Mouse (Mus musculus): ENCODE data around the gene Ifih1.

The Ifih1 gene

DNA sequence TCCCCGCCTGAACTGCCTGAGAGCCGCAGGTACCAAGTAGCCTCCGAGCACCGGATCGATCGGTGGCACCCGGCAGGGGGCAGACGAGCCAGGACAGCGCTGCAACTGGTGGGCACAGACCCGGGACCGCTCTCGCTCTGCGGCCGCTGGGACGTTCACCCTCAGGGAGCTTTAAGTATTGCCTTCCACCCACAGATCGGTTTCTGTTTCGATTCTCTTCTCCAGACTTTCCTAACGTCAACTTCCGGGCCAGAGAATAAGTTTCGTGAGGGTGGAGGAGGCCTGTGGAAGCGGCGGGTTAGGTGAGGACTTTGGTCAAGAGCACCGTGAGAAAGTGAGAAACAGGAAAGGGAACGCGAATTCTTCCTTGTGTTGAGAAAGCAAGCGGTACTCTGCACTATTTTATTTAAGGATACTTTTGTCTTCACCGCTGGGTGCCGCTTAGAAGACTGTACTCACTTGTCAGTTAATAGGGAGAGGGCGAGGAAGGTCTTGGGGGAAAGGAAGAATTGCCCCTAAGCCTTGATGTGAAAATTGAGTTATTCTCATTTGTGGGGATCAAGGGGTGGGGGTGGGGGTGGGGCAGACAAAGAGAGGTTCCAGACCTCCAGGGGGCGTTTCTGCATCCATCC lies at the start of gene Ifih1:
Gene Ifih1 (minus strand): TSS at position 242 of the 632 bp plus-strand sequence.
- DNase-seq (ENCODE audit: low spot score in 2 of 2) = peak in 1 of 2 experiments; percentile 22

DNA sequence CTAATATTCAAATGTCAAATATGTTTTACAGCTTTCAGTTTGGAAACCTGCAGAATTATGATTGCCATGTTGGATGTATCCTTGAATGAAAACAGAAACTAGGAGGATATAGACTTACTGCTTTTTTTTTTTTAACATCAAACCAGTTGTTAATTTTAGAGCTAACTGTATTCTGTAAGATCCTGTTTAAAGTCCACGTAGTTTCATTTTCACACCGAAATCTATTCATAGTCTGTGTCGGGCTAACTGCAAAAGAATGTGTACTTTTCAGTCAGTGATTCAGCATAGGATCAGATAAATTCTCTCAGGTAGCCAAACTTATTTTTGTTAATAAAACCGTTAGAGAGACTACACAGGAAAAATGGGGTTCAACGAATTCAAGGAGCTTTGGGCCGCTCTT lies 39.9 kb upstream of the Ifih1 start:
- no peak for DNase-seq (ENCODE audit: low spot score in 2 of 2)

DNA sequence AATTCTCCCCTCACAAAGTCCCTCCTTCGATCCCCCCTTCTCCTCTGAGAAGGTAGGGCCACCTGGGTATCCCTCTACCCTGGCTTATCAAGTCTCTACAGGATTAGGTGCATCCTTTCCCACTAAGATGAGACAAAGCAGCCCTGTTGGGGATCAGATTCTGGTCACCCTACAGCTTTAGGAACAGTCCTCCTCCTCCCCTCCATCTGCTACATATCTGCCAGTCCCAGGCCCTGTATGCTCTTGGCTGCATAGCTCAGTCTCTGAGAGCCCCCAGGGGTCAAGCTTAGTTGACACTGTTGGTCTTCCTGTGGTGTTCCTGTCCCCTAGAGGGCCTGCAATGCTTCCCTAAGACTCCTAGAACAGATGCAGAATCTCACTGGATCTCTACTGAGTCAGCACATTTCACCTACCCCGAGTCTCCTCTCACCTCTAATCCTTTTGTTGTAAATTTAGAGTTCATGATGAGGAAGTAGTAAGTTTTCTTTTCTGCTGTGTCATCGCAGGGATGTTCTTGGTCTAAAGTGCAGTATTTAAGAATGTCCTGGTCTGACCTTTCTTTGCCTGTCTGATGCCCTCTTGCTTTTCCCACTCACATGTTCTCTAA lies 39.0 kb upstream of the Ifih1 start:
- no peak for DNase-seq (ENCODE audit: low spot score in 2 of 2)

DNA sequence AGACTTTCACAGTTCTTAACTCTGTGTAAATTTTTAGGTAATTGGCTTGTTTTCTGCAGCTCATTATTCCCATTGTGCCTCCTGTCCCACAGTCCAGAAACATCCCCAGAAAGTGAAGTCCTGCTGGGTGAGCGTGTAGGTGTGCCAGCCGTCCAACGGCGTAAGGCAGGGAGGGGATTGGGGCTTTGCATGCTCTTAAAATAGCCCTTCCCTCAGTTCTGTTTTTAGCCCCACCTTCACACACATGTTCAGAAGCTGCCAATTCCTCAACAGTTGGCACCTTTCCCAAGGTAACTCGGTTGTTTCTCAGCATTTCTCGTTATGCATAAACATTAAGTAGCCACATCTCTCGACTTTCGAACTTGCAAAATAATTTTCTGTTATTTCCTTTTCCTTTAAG lies 35.6 kb upstream of the Ifih1 start:
- DNase-seq (ENCODE audit: low spot score in 2 of 2) = peak; percentile 49 to 80

DNA sequence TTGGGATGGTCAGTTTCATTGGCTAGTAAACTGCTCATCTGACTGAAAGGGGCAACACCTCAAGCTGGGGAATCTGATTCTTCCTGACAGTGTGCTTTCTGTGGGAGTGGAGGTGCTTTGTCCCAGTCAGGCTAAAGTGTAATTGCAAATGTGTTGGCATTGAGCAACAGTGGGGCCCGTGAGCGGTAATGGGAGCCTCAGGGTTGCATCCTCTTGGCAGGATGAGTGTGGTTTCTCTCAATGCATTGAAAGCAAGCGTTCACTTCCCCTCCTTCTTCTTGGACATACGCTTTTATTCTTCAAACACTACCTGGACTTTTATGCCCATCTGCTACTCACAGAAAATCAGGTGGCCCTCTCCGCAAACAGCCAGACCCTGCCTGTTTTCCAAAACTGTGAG lies 26.7 kb upstream of the Ifih1 start:
- no peak for DNase-seq (ENCODE audit: low spot score in 2 of 2)

DNA sequence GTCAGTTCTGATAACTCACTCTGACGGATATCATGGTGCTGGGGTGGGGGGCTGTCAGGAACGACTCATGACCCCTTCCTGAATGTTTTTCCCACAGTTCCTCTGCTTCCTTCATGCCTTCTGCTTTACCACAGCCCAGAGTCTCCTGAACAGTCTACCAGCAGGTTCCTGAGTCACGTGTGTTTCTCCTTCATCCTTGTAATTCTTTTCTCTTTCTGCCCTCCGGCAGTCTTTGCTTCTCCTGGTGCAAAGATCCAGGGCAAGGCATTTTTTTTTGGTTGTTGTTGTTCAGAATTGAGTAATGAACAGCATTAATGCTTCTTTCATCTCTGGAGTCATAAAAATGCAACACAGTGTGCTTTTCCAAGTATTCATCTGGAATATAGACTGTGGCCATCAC lies 24.7 kb upstream of the Ifih1 start:
- no peak for DNase-seq (ENCODE audit: low spot score in 2 of 2)

DNA sequence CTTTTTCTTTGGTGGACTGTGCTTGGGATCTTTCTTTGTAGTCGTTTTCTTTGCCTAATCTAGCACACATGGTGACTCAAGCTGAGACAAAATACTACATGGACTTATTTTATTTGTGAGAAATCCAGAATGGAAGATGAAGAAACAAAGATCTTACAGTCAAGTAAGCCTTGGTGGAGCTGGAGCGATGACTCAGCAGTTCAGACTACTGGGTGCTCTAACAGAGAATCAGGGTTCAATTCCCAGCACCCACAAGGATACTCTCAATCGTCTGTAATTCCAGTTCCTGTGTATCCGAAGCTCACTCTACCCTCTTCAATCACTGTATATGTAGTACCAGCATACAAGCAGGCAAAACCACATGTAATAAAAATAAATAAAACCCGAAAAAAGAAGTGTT lies 24.2 kb upstream of the Ifih1 start:
- DNase-seq (ENCODE audit: low spot score in 2 of 2) = no peak

DNA sequence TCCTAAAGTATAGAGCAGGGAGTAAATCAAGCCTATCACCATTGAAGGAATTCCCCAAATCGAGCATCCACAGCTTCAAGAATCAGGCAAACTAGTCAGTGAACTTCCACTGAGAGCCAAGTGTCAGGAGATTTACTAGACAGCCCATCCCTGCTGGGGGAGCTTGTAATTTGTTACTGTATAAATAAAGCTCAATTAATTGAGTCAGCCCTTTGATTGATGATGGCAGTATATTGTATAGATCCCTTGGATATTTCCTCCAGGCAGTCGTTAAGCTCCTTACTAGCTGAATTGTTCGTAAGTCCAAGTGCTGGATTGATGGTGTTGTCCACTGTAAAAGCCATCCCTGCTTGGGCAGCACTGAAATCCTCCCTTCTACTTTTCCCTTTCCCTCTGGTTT lies 23.8 kb upstream of the Ifih1 start:
- DNase-seq (ENCODE audit: low spot score in 2 of 2) = no peak

DNA sequence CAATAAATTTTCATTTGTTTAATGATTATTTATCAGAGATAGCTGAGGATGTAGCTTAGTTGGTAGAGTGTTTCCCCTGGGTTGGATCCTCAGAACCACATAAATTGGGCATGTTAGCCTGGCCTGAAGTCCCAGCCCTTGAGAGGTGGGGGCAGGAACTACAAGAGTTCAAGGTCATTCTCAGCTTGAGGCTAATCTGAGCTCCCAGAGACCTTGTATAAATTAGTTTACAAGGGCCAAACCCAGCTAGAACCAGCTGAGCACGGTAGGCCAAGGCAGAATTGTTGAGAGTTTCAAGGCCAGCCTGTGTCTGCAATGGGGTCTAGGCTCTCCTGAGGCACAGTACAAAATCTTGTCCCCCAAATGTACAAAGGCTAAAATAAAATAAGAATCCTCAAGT lies 19.5 kb upstream of the Ifih1 start:
- no peak for DNase-seq (ENCODE audit: low spot score in 2 of 2)

DNA sequence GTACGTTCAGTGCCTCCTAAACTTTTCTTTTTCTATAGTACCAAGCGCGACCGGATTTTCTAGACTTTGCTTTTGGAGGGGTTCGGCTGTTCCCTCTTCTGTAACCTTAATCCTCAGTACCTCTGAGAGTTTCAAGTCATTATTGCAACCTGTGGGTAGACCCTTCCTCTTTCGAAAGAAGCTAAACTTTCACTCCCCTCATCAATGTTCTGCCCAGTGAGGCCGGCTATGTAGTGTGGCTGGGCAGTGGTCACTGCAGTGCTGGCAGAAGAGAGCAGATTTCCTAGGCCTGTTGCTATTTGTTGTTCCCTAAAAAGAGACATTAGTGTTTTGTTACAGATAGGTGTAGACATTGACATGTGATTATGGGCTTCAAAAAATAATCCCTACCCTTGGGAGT lies 18.8 kb upstream of the Ifih1 start:
- no peak for DNase-seq (ENCODE audit: low spot score in 2 of 2)

DNA sequence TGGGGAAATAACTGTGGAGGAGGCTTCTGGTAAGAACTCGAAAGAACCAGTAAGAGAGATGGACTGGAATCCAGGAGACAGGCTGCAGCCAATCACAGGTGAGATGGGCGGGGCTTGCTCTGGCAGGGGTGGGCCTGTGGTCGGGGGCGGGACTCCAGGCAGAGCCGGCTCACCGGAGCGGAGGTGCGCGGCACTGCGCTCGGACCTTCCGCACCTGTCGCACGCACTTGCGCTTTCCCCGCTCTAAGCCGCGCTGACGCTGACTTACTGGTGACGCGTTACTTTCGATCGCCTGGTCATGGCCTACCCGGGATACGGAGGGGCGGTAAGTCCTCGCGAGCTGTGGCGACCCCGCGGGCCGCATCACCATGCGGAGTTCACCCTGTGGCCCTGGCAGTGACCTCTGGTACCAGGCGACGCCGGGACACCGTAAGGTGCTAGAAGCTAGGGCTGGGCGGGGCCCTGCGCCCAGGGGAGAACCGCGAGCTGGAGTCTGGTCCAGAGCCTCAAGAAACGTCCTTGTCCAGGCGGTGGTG lies 18.1 kb upstream of the Ifih1 start, which contains the start of gene Gca:
Gene Gca (plus strand): TSS at position 151 of the 536 bp plus-strand sequence.
- DNase-seq (ENCODE audit: low spot score in 2 of 2) = peak; percentile 77 to 83

DNA sequence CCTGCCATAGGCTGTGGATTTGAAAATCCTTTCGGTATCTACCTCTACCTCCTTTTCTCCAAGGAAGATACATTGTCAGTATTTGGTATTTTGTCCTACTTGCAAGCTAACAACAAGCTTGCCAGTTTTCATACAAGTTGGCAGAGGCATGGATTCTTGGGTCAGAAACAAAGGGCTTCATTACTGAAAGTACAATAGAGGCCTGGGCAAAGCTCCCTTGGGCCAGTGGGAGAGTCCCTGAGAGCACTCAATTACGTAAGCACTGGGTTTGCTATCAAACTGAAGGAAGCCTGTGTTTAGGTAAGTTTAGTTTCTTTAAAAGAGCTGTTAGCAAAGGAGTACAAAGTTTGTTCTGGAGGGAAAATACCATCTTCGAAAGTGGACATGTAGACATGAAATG lies 16.5 kb upstream of the Ifih1 start:
- no peak for DNase-seq (ENCODE audit: low spot score in 2 of 2)

DNA sequence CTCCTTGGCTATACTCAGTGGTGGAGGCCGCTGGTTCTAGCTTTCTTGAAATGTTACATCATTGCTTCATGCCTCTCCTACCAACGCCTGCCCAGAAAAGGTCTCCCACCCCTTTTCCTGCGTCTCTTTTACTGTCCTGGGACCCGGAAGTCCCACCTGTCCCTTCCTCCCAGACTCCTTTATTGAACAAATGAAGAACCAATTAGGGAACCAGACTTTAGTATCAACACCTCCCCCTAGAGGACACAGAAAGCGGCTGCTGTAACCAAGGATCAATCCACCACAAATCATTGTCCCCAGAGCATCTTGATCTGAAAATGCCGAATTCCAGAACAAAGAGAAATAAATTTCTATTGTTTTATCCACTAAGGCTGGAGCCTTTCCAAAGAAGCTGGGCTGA lies 14.5 kb upstream of the Ifih1 start:
- no peak for DNase-seq (ENCODE audit: low spot score in 2 of 2)

DNA sequence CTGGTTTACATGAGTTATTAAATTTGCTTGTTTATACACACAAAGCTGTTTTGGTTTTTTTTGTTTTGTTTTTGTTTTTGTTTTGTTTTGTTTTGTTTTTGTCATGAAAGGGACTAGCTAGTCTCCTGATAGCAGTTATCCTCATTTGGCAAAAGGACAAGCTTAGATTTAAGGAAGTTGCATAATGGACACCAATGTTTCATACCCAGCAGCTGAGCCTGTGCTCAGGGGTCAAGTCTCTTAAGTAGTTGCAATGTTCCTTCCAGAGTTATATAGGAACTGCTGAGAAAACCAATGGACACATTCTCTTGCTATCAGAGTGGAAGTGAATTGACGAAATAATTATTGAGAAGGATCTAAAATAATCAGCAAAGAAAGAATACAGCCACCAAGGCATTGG lies 10.0 kb upstream of the Ifih1 start:
- no peak for DNase-seq (ENCODE audit: low spot score in 2 of 2)

DNA sequence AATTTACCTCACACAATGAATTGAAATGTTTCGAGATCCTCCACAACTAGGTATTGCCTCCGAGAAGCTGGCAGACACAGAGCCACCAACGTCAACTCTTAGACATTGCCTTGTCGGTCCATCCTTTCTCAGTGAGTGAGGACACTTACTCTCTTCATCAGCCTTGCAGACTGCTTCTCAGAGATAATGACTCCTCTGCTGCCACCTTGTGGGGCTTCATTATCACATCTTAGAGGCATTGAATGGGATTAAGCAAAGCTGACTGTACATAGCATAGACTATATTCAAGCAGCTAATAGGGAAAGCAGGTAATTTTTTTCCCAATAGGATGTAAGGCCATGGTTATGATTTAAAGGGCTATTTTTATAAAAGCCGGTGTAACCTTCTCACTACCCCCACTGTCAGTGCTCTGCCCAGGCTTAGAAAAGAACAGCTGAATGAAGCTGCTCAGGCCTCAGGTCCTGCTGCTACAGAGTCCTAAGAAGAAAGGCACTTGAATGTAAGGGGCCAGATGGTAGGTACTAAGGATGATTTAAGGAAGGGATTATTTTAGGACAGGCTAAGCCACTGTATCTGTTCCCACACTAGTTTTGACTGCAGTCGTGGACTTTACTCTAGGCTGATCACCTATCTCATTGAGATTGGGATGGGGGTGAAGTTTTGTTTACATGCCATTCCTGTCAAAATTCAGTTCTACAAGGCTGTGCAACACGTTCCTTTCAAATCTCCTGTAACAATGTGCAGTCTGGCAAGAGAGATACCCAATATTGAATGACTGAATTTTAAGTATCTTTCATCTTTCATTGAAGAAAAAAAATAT lies 8.7 kb upstream of the Ifih1 start:
- peak; percentile 60 to 84 for DNase-seq (ENCODE audit: low spot score in 2 of 2)

DNA sequence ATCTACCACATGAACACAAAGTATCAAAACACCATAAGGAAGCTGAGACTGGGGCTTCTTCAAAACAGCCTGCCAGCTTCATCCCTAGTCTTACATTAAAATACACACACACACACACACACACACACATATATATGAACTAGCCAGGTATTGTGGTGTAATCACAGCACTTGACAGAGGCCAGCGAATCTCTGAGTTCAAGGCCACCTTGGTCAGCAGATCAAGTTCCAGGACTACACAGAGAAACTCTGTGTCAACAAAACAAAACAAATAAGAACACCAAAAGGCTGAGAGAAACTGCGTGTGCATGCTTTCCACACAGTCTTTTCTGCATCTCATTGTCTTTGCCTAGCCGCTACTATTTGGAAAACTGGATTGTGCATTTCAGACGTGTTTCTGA lies 6.4 kb upstream of the Ifih1 start:
- no peak for DNase-seq (ENCODE audit: low spot score in 2 of 2)

DNA sequence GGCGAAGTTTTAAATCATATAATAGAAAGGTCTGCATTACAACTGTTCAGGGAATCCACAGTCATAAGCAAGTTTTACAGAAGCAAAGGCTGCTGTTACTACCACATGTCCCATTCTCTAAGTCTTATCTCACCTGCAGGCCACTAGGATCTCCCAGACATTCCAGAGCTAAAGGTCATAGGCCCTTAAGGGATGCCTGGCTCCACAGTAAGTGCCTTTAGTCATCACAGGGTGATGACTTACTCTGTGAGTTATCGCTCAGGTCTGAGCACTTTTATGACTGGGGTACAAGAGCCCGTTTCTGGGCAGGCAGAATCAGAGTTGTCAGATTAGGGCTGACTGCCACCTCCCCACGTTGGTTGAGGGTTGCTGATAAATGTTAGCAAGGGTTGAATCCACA lies 5.8 kb upstream of the Ifih1 start:
- no peak for DNase-seq (ENCODE audit: low spot score in 2 of 2)

DNA sequence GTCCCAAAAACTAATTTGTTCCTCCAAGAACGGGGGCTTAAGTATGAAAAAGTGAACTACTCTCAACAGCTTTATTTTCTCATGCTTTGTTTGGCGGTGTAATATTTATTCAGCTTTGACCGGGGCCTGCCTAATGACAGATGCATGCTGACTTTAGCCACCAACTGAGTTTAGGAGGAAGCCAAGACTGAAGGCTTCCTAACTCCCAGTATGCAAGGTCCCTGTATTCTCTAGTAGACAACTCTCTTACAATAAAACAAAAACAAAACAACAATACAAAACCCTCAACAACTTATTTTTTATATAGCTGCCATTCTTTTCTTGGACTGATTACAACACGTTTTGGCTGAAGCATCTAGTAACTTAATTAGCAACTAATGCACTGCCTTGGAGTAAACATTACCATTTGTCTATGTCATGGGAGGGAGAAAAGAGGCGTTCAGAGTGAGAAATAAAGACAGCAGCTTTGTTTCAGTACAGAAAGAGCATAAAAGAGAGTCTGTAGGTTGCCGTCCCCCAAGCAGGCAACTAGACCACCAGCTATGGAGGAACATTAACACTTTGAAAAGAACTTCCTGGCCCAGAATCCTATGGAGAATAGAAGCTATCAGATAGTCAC lies 725 bp upstream of the Ifih1 start:
- DNase-seq (ENCODE audit: low spot score in 2 of 2) = no peak

DNA sequence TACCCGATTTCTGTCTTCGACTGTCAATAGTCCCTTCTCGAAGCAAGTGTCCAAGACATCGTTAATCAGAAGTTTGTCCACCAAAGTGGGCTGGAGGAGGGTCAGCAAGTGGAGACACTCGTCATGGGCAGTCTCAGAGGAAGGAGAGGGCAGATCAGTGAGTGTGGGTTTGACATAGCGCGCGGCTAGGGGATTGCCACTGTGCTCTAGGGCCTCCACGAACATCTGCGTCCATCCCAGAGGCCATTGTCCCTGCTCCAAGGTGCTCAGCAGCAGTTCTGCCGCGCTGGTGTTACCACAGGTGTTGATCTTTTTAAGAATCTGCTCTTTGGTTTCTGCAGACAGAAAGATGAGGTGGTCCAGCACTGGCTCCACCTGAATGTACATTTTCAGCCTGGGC lies 580 bp downstream of the Ifih1 start:
- DNase-seq (ENCODE audit: low spot score in 2 of 2) = no peak

DNA sequence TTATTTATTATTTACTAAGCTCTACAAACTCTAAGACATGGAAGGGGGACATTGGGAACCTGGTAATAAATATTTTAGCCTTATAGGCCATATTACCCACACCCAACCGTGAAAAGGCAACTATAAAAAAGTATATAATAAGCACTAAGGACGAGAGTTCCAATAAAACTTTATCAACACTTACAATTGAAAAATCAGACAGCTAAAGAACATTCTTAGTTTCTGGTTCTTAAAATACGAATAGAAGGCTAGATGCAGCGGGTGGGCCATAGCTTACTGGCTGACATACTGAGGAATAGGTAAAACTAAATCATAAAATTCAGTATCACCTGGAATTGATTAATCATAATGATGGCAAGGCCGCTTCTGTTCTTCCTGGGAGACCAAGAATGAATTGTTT lies 1.2 kb downstream of the Ifih1 start:
- no peak for DNase-seq (ENCODE audit: low spot score in 2 of 2)

DNA sequence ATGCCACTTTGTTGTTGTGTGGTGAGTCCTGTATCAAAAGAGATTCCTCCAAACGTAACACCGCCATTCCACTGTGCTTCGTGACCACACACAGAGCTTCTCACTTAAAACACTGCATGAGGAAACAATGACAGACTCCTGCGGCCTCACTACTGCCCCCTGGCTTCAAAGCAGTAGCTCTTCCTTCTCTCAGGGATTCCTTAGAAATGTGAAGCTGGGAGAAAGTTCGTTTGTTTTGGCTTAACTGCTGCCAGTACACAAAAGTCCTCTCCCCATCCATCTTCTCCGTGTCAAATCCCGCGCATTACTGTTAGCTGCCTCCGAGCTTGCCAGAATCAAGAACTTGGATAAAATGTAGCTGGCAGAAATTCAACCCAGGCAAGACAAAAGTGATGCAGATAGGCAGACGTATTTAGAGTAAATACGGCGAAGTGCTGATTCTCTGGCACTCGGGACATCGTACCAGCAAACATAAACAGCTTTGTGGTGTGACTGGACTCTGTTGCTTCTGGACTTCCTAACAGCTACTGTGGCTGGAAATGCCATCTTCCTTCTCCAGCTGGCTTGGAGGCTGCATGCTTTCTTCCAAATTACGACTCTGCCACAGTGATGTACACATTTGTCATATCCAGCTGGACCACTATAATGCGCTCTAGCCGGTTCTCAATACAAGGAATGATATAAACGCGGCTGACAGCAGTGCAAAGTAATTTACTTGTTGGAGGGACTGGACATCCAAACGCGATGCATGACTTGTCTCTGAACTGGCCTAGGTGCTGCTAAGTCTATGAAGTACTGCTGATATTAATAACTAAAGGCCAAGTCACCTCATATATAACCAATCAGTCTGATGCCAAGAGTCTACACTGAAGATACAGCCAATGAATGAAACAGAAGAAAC lies 2.4 kb downstream of the Ifih1 start:
- DNase-seq (ENCODE audit: low spot score in 2 of 2) = peak in 1 of 2 experiments; percentile 21

All from frontal cortex, postnatal 36 days (tissue).